Comparison of ENCODE assay signal across 8 mouse cellular contexts in the genomic region with DNA sequence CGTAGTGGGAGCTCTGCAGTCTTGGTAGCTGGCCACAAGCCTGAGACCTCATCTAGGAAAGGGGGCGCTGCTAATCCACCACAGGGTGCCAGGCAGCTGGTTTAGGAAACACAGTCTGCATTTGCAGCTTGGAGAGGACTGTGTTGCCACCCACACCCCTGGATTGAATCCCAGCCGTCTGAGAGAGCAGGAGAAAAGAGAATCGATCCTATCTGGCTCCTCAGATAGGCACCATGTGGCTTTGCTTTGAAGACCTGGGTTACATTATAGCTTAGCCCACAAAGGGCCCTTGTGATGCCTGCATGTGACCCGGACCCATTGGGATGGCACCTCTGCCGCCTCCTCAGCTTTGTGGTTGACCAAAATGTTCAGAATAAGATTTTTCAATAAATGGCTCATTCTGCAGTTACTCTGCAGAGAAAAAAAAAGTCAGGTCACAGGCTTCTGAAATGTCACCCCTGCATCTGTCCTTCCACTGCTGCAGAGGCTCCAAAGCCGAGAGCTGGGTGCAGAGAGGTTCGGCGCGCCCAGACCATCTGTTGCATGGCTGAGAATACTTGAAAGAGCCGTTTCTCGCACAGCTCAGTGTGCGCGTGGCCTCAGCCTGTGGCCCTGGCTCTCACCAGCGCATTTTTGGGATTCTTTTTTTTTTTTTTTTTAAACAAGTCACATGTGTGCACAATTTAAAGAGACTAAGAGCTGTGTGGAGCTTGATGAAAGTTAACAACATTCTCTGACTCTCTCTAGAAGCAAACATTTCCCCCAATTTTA.
DNase-seq lines count a peak whose midpoint lies in the region; ATAC-seq lines count a peak whose summit lies in the region.

No protein-coding gene starts in this region.

- no peak overlapping the region for H3K4me2 ChIP-seq in heart, embryonic 15.5 days
- no peak overlapping the region for H3K4me2 ChIP-seq in embryonic facial prominence, embryonic 15.5 days (replicated peaks)
- no peak overlapping the region for H3K4me2 ChIP-seq in hindbrain, embryonic 16.5 days (ENCODE audit: low read length)
- H3K4me2 ChIP-seq in neural tube, embryonic 13.5 days: no peak overlapping the region

- WGBS in heart, embryonic 15.5 days: 38% methylated on average over 15 of the region's 15 CpGs
- WGBS in embryonic facial prominence, embryonic 15.5 days: 16% methylated on average over 15 of the region's 15 CpGs
- WGBS in hindbrain, embryonic 16.5 days: 32% methylated on average over 15 of the region's 15 CpGs
- WGBS in limb, embryonic 10.5 days: 33% methylated on average over 15 of the region's 15 CpGs
- 31% methylated on average over 15 of the region's 15 CpGs for WGBS in neural tube, embryonic 13.5 days

- no peak overlapping the region for H3K27ac ChIP-seq in heart, embryonic 15.5 days
- H3K27ac ChIP-seq in embryonic facial prominence, embryonic 15.5 days (replicated peaks): peak overlapping the region; percentile 40
- peak overlapping the region; percentile 12; the same call in 1 of the 2 replicates for H3K27ac ChIP-seq in hindbrain, embryonic 16.5 days (ENCODE audit: low read depth, low read length)
- peak overlapping the region; percentile 71 for H3K27ac ChIP-seq in limb, embryonic 10.5 days
- peak overlapping the region; percentile 46; the same call in 1 of the 2 replicates for H3K27ac ChIP-seq in neural tube, embryonic 13.5 days (replicated peaks)

- DNase-seq in heart, postnatal 25 days (ENCODE audit: low spot score): no peak
- DNase-seq in limb, embryonic 10.5 days (ENCODE audit: low spot score): no peak
- no peak for DNase-seq in spleen, postnatal 4 days (ENCODE audit: low spot score in 2 of 2)
- DNase-seq in urinary bladder, postnatal 36 days (ENCODE audit: low spot score in 2 of 2): no peak

- no peaks in the 10 kb centered on the region for H3K36me3 ChIP-seq in heart, embryonic 15.5 days
- H3K36me3 ChIP-seq in embryonic facial prominence, embryonic 15.5 days: no peaks in the 10 kb centered on the region
- H3K36me3 ChIP-seq in hindbrain, embryonic 16.5 days (ENCODE audit: control insufficient read depth, insufficient read depth, low read length): no peaks in the 10 kb centered on the region
- no peaks in the 10 kb centered on the region for H3K36me3 ChIP-seq in limb, embryonic 10.5 days
- no peaks in the 10 kb centered on the region for H3K36me3 ChIP-seq in neural tube, embryonic 13.5 days

- H3K9ac ChIP-seq in heart, embryonic 15.5 days: no peak overlapping the region
- no peak overlapping the region for H3K9ac ChIP-seq in embryonic facial prominence, embryonic 15.5 days
- no peak overlapping the region for H3K9ac ChIP-seq in hindbrain, embryonic 16.5 days (ENCODE audit: low read depth, low read length)
- H3K9ac ChIP-seq in neural tube, embryonic 13.5 days: no peak overlapping the region

- peaks cover 53% of the 10 kb centered on the region for H3K4me1 ChIP-seq in heart, embryonic 15.5 days (replicated peaks)
- peaks cover 59% of the 10 kb centered on the region for H3K4me1 ChIP-seq in embryonic facial prominence, embryonic 15.5 days
- H3K4me1 ChIP-seq in hindbrain, embryonic 16.5 days (ENCODE audit: control insufficient read depth, insufficient read depth, low read depth, low read length): peaks cover 30% of the 10 kb centered on the region
- peaks cover 61% of the 10 kb centered on the region for H3K4me1 ChIP-seq in limb, embryonic 10.5 days
- H3K4me1 ChIP-seq in neural tube, embryonic 13.5 days (replicated peaks): peaks cover 79% of the 10 kb centered on the region

- no peaks in the 10 kb centered on the region for H3K27me3 ChIP-seq in heart, embryonic 15.5 days
- no peaks in the 10 kb centered on the region for H3K27me3 ChIP-seq in embryonic facial prominence, embryonic 15.5 days
- no peaks in the 10 kb centered on the region for H3K27me3 ChIP-seq in hindbrain, embryonic 16.5 days (replicated peaks; ENCODE audit: control insufficient read depth, insufficient read depth, low read length)
- H3K27me3 ChIP-seq in limb, embryonic 10.5 days (ENCODE audit: low read depth, poor library complexity, severe bottlenecking): no peaks in the 10 kb centered on the region
- no peaks in the 10 kb centered on the region for H3K27me3 ChIP-seq in neural tube, embryonic 13.5 days

- intact Hi-C loops in heart, postnatal 25 days (cut with DNase I): no loop called here

- peak; percentile 38; the same call in 1 of the 2 replicates for ATAC-seq in heart, embryonic 15.5 days (replicated peaks; ENCODE audit: insufficient number of reproducible peaks, insufficient read depth, low FRiP score, low read depth)
- peak; percentile 46; the same call in 1 of the 2 replicates for ATAC-seq in embryonic facial prominence, embryonic 15.5 days (ENCODE audit: insufficient number of reproducible peaks, low FRiP score, low TSS enrichment, low read depth)
- ATAC-seq in hindbrain, embryonic 16.5 days: peak; percentile 53
- ATAC-seq in neural tube, embryonic 13.5 days (ENCODE audit: low read depth): no peak

- H3K4me3 ChIP-seq in heart, embryonic 15.5 days: no peak overlapping the region
- no peak overlapping the region for H3K4me3 ChIP-seq in embryonic facial prominence, embryonic 15.5 days (replicated peaks)
- no peak overlapping the region for H3K4me3 ChIP-seq in hindbrain, embryonic 16.5 days (ENCODE audit: low read length)
- no peak overlapping the region for H3K4me3 ChIP-seq in limb, embryonic 10.5 days
- no peak overlapping the region for H3K4me3 ChIP-seq in neural tube, embryonic 13.5 days

- no peaks in the 10 kb centered on the region for H3K9me3 ChIP-seq in heart, embryonic 15.5 days (replicated peaks)
- no peaks in the 10 kb centered on the region for H3K9me3 ChIP-seq in embryonic facial prominence, embryonic 15.5 days (replicated peaks)
- H3K9me3 ChIP-seq in hindbrain, embryonic 16.5 days (ENCODE audit: control insufficient read depth, low read length): no peaks in the 10 kb centered on the region
- H3K9me3 ChIP-seq in limb, embryonic 10.5 days (replicated peaks): no peaks in the 10 kb centered on the region
- H3K9me3 ChIP-seq in neural tube, embryonic 13.5 days: no peaks in the 10 kb centered on the region
